Mouse (Mus musculus): ENCODE measurements at regions not wholly inside any gene's neighbourhood (a gene's known extent, or its start where the extent isn't known, plus 50 kb on each side); places are given as distances from the start of the nearest gene placed in this dataset.

- no peak for ATAC-seq
- no peak overlapping the region for H3K4me2 ChIP-seq (replicated peaks)
- WGBS = 88% methylated on average over 6 of the region's 6 CpGs
These were observed 380.3 kb upstream of the Adgrl2 start for GRCm38 (mm10) chr3:149370517-149371227.

GRCm38 (mm10) chr3:149367888-149368287 lies 377.5 kb upstream of the Adgrl2 start:
- H3K4me1 ChIP-seq (replicated peaks) = no peaks in the 10 kb centered on the region
- no peak overlapping the region for H3K4me2 ChIP-seq (replicated peaks)
- H3K27ac ChIP-seq = no peak overlapping the region
- no peaks in the 10 kb centered on the region for H3K9me3 ChIP-seq
- no peak overlapping the region for H3K4me3 ChIP-seq (replicated peaks)
- 70% methylated on average over 3 of the region's 3 CpGs for WGBS
- H3K9ac ChIP-seq (replicated peaks) = no peak overlapping the region
- 0 out of 2 replicates have a peak, but pooled peaks cover 2% of the 10 kb centered on the region for H3K27me3 ChIP-seq
- ATAC-seq = no peak
- no peaks in the 10 kb centered on the region for H3K36me3 ChIP-seq

More at GRCm38 (mm10) chr3:149370517-149371227, 380.3 kb upstream of the Adgrl2 start:
- H3K4me3 ChIP-seq (replicated peaks) = no peak overlapping the region
- H3K4me1 ChIP-seq (replicated peaks) = 0 out of 2 replicates have a peak, but pooled peaks cover 3% of the 10 kb centered on the region
- H3K9ac ChIP-seq (replicated peaks) = no peak overlapping the region
- no peak overlapping the region for H3K27ac ChIP-seq
- 0 out of 2 replicates have a peak, but pooled peaks cover 2% of the 10 kb centered on the region for H3K27me3 ChIP-seq
- no peaks in the 10 kb centered on the region for H3K9me3 ChIP-seq
- H3K36me3 ChIP-seq = no peaks in the 10 kb centered on the region

- Histone ChIP-seq H3K36me3 (no peaks in the 10 kb centered on the region), H3K4me1 (replicated peaks) (peaks cover 26% of the 10 kb centered on the region), H3K4me3 (replicated peaks) (no peak overlapping the region), H3K27me3 (no peaks in the 10 kb centered on the region), H3K27ac (no peak overlapping the region), H3K4me2 (replicated peaks) (no peak overlapping the region), H3K9me3 (no peaks in the 10 kb centered on the region), H3K9ac (replicated peaks) (no peak overlapping the region)
- no peak for ATAC-seq
- WGBS = 84% methylated on average over 2 of the region's 2 CpGs
These were observed 369.8 kb upstream of the Adgrl2 start for GRCm38 (mm10) chr3:149360164-149360563.

- Histone ChIP-seq H3K4me1 (replicated peaks) (peaks cover 30% of the 10 kb centered on the region), H3K27me3 (no peaks in the 10 kb centered on the region), H3K27ac (peak overlapping the region; percentile 64; the same call in 1 of the 2 replicates), H3K9ac (replicated peaks) (0 out of 2 replicates have a peak overlapping the region, but pooled peaks have one; percentile 19), H3K36me3 (no peaks in the 10 kb centered on the region), H3K9me3 (no peaks in the 10 kb centered on the region), H3K4me2 (replicated peaks) (peak overlapping the region; percentile 23), H3K4me3 (replicated peaks) (no peak overlapping the region)
- peak; percentile 76 for ATAC-seq
- WGBS = 19% methylated on average over 6 of the region's 6 CpGs
These were observed 368.3 kb upstream of the Adgrl2 start for GRCm38 (mm10) chr3:149358570-149359193.

- no peaks in the 10 kb centered on the region for H3K27me3 ChIP-seq
- peak overlapping the region; percentile 23 for H3K4me2 ChIP-seq (replicated peaks)
- peak; percentile 53; the same call in 1 of the 2 replicates for ATAC-seq
- no peaks in the 10 kb centered on the region for H3K9me3 ChIP-seq
- peak overlapping the region; percentile 55 for H3K27ac ChIP-seq
- H3K4me3 ChIP-seq (replicated peaks) = no peak overlapping the region
- peaks cover 30% of the 10 kb centered on the region for H3K4me1 ChIP-seq (replicated peaks)
- 0 out of 2 replicates have a peak overlapping the region, but pooled peaks have one; percentile 19 for H3K9ac ChIP-seq (replicated peaks)
- no peaks in the 10 kb centered on the region for H3K36me3 ChIP-seq
- 36% methylated on average over 14 of the region's 14 CpGs for WGBS
These were observed 367.7 kb upstream of the Adgrl2 start for GRCm38 (mm10) chr3:149357903-149358569.

GRCm38 (mm10) chr3:149357121-149357520 lies 366.8 kb upstream of the Adgrl2 start:
- WGBS = 56% methylated on average over 2 of the region's 2 CpGs
- Histone ChIP-seq H3K36me3 (no peaks in the 10 kb centered on the region), H3K4me2 (replicated peaks) (no peak overlapping the region), H3K9ac (replicated peaks) (no peak overlapping the region), H3K27ac (no peak overlapping the region), H3K4me3 (replicated peaks) (no peak overlapping the region), H3K4me1 (replicated peaks) (peaks cover 30% of the 10 kb centered on the region), H3K27me3 (0 out of 2 replicates have a peak, but pooled peaks cover 3% of the 10 kb centered on the region), H3K9me3 (no peaks in the 10 kb centered on the region)
- no peak for ATAC-seq

- ATAC-seq = no peak
These were observed 365.0 kb upstream of the Adgrl2 start for GRCm38 (mm10) chr3:149355362-149355761.

GRCm38 (mm10) chr3:149353958-149354357 lies 363.6 kb upstream of the Adgrl2 start:
- H3K4me2 ChIP-seq (replicated peaks) = no peak overlapping the region
- no peak overlapping the region for H3K9ac ChIP-seq (replicated peaks)
- H3K4me3 ChIP-seq (replicated peaks) = no peak overlapping the region
- H3K27me3 ChIP-seq = 0 out of 2 replicates have a peak, but pooled peaks cover 3% of the 10 kb centered on the region
- ATAC-seq = no peak
- H3K4me1 ChIP-seq (replicated peaks) = peaks cover 27% of the 10 kb centered on the region
- no peak overlapping the region for H3K27ac ChIP-seq
- no peaks in the 10 kb centered on the region for H3K36me3 ChIP-seq
- 94% methylated on average over 5 of the region's 5 CpGs for WGBS
- H3K9me3 ChIP-seq = no peaks in the 10 kb centered on the region

More at GRCm38 (mm10) chr3:149355362-149355761, 365.0 kb upstream of the Adgrl2 start:
- no peak overlapping the region for H3K4me2 ChIP-seq (replicated peaks)
- H3K27me3 ChIP-seq = 0 out of 2 replicates have a peak, but pooled peaks cover 3% of the 10 kb centered on the region
- 93% methylated on average over 11 of the region's 11 CpGs for WGBS
- no peaks in the 10 kb centered on the region for H3K36me3 ChIP-seq
- H3K4me3 ChIP-seq (replicated peaks) = no peak overlapping the region
- H3K27ac ChIP-seq = no peak overlapping the region
- peaks cover 30% of the 10 kb centered on the region for H3K4me1 ChIP-seq (replicated peaks)
- no peaks in the 10 kb centered on the region for H3K9me3 ChIP-seq
- H3K9ac ChIP-seq (replicated peaks) = no peak overlapping the region

GRCm38 (mm10) chr3:149352546-149352945 lies 362.2 kb upstream of the Adgrl2 start:
- Histone ChIP-seq H3K27ac (no peak overlapping the region), H3K4me1 (replicated peaks) (peaks cover 15% of the 10 kb centered on the region), H3K4me3 (replicated peaks) (no peak overlapping the region), H3K9ac (replicated peaks) (no peak overlapping the region), H3K4me2 (replicated peaks) (no peak overlapping the region), H3K27me3 (0 out of 2 replicates have a peak, but pooled peaks cover 3% of the 10 kb centered on the region), H3K9me3 (no peaks in the 10 kb centered on the region), H3K36me3 (no peaks in the 10 kb centered on the region)
- 83% methylated on average over 6 of the region's 6 CpGs for WGBS
- no peak for ATAC-seq

GRCm38 (mm10) chr3:149349731-149350130 lies 359.4 kb upstream of the Adgrl2 start:
- no peak overlapping the region for H3K4me3 ChIP-seq (replicated peaks)
- 0 out of 2 replicates have a peak, but pooled peaks cover 3% of the 10 kb centered on the region for H3K27me3 ChIP-seq
- WGBS = 80% methylated on average over 6 of the region's 6 CpGs
- no peak overlapping the region for H3K4me2 ChIP-seq (replicated peaks)
- no peaks in the 10 kb centered on the region for H3K9me3 ChIP-seq
- no peak overlapping the region for H3K27ac ChIP-seq
- no peaks in the 10 kb centered on the region for H3K36me3 ChIP-seq
- H3K4me1 ChIP-seq (replicated peaks) = no peaks in the 10 kb centered on the region
- no peak for ATAC-seq
- no peak overlapping the region for H3K9ac ChIP-seq (replicated peaks)

- ATAC-seq = peak; percentile 58; the same call in 1 of the 2 replicates
These were observed 358.9 kb upstream of the Adgrl2 start for GRCm38 (mm10) chr3:149349211-149349697.

More at GRCm38 (mm10) chr3:149349211-149349697, 358.9 kb upstream of the Adgrl2 start:
- Histone ChIP-seq H3K27me3 (0 out of 2 replicates have a peak, but pooled peaks cover 3% of the 10 kb centered on the region), H3K36me3 (no peaks in the 10 kb centered on the region), H3K9me3 (no peaks in the 10 kb centered on the region), H3K4me2 (replicated peaks) (no peak overlapping the region), H3K4me3 (replicated peaks) (no peak overlapping the region), H3K9ac (replicated peaks) (no peak overlapping the region), H3K27ac (no peak overlapping the region), H3K4me1 (replicated peaks) (no peaks in the 10 kb centered on the region)
- WGBS = 44% methylated on average over 9 of the region's 9 CpGs

Data from midbrain, embryonic 13.5 days (tissue).